Mouse (Mus musculus) ES-Bruce4 (cell line): ENCODE results near the gene Ptger2. TPM values are rescaled to one million over a fixed set of nuclear protein-coding genes. Genes with fewer than 3 reads are reported as not detected.
"Not testable (repeated sequence)": the region's sequence is repeated elsewhere in the genome, so short reads cannot be mapped to it uniquely, and the experiment has no call there.

ENCODE experiments used
- H3K27ac ChIP-seq: 2 replicates; pipeline ENCODE4 v1.5.1; 2012; ENCODE audit warnings: low read length, inconsistent platforms; ENCODE audit not compliant: insufficient read depth
- H3K27me3 ChIP-seq: 2 replicates; pipeline ENCODE4 v1.6.1; 2012; ENCODE audit warnings: mild to moderate bottlenecking, low read length, inconsistent platforms; ENCODE audit not compliant: control insufficient read depth, poor library complexity, insufficient read depth, severe bottlenecking
- H3K36me3 ChIP-seq: 2 replicates; pipeline ENCODE4 v1.6.1; 2012; ENCODE audit warnings: inconsistent platforms, mild to moderate bottlenecking, low read length, moderate library complexity; ENCODE audit not compliant: control insufficient read depth, poor library complexity, insufficient read depth, severe bottlenecking
- H3K4me1 ChIP-seq: one replicate; pipeline ENCODE4 v1.8.1; 2011; ENCODE audit warnings: low read length; ENCODE audit not compliant: control insufficient read depth, insufficient read depth
- H3K4me3 ChIP-seq: 2 replicates; pipeline ENCODE4 v1.5.1; 2011; ENCODE audit warnings: low read depth, mild to moderate bottlenecking, low read length
- H3K9ac ChIP-seq: 2 replicates; pipeline ENCODE4 v1.6.1; 2012; ENCODE audit warnings: low read depth, mild to moderate bottlenecking, inconsistent platforms; ENCODE audit not compliant: poor library complexity, severe bottlenecking
- H3K9me3 ChIP-seq: replicated peaks from 2 replicates; pipeline ENCODE4 v1.6.1; 2012; ENCODE audit warnings: mild to moderate bottlenecking, low read length, inconsistent platforms; ENCODE audit not compliant: control insufficient read depth, poor library complexity, insufficient read depth, severe bottlenecking
- CTCF ChIP-seq: IDR thresholded peaks from one replicate; pipeline ENCODE4 v1.8.1; 2011; ENCODE audit warnings: low read depth, low read length
- EP300 ChIP-seq: IDR thresholded peaks from 2 replicates; pipeline ENCODE4 v1.6.1; 2011; ENCODE audit warnings: low read depth, low read length; ENCODE audit not compliant: insufficient read depth
- POLR2A ChIP-seq: IDR thresholded peaks from one replicate; pipeline ENCODE4 v1.8.1; 2011; ENCODE audit warnings: low read length; ENCODE audit not compliant: insufficient read depth
- polyA plus RNA-seq: library from polyadenylated mRNA; stranded (reverse); fragments of >200 nt; gene quantifications from 2 replicates; pipeline ENCODE4 v1.2.4, GENCODE M21; 2011; ENCODE audit warnings: low read depth; ENCODE audit not compliant: missing spikeins, insufficient read depth, insufficient read length

Ptger2 gene
- polyA plus RNA-seq: not detected in 2 replicates

- H3K36me3 ChIP-seq, H3K27me3 ChIP-seq, H3K9me3 ChIP-seq, H3K4me1 ChIP-seq, H3K27ac ChIP-seq: not testable (repeated sequence)
- Histone ChIP-seq H3K4me3 (peak within 1 kb of the TSS; percentile 70), H3K9ac (peak within 1 kb of the TSS; percentile 16; the same call in 1 of the 2 replicates)
Observed at GRCm38 (mm10) chr14:44987674-44988355, at the start of gene Ptger2. Gene Ptger2, plus strand, starts transcription at chr14:44988195.

- Histone ChIP-seq H3K36me3 (no peaks in the 10 kb centered on the region), H3K4me3 (no peak overlapping the region), H3K4me1 (no peaks in the 10 kb centered on the region), H3K27ac (no peak overlapping the region), H3K9ac (no peak overlapping the region), H3K9me3 (no peaks in the 10 kb centered on the region; the same call in 1 of the 2 replicates), H3K27me3 (no peaks in the 10 kb centered on the region)
- TF ChIP-seq CTCF: no peak
- TF ChIP-seq EP300: no peak
- TF ChIP-seq POLR2A: no peak
Observed at GRCm38 (mm10) chr14:44960746-44961145, 27.2 kb upstream of the Ptger2 start.

- not testable (repeated sequence) for H3K9ac ChIP-seq, H3K27me3 ChIP-seq, H3K36me3 ChIP-seq, H3K4me3 ChIP-seq, H3K27ac ChIP-seq, H3K4me1 ChIP-seq, H3K9me3 ChIP-seq
- peak; percentile 39 for TF ChIP-seq CTCF
Observed at GRCm38 (mm10) chr14:44977278-44977677, 10.7 kb upstream of the Ptger2 start.

- H3K4me1 ChIP-seq: peaks cover 2% of the 10 kb centered on the region
- no peak overlapping the region for H3K4me3 ChIP-seq
- no peak overlapping the region for H3K27ac ChIP-seq
- no peaks in the 10 kb centered on the region for H3K36me3 ChIP-seq
- H3K9ac ChIP-seq: no peak overlapping the region
- H3K27me3 ChIP-seq: no peaks in the 10 kb centered on the region
- no peaks in the 10 kb centered on the region for H3K9me3 ChIP-seq
- peak; percentile 24 for TF ChIP-seq CTCF
- no peak for TF ChIP-seq EP300
Observed at GRCm38 (mm10) chr14:44979887-44980286, 8.1 kb upstream of the Ptger2 start.

GRCm38 (mm10) chr14:44981490-44981889 lies 6.5 kb upstream of the Ptger2 start:
- H3K4me1 ChIP-seq: peaks cover 2% of the 10 kb centered on the region
- H3K9me3 ChIP-seq: no peaks in the 10 kb centered on the region
- no peaks in the 10 kb centered on the region for H3K36me3 ChIP-seq
- H3K27ac ChIP-seq: no peak overlapping the region
- H3K9ac ChIP-seq: no peak overlapping the region
- H3K4me3 ChIP-seq: no peak overlapping the region
- no peaks in the 10 kb centered on the region for H3K27me3 ChIP-seq
- TF ChIP-seq POLR2A: no peak

- H3K27me3 ChIP-seq: no peaks in the 10 kb centered on the region
- no peak overlapping the region for H3K27ac ChIP-seq
- no peak overlapping the region for H3K4me3 ChIP-seq
- no peak overlapping the region for H3K9ac ChIP-seq
- peaks cover 2% of the 10 kb centered on the region for H3K4me1 ChIP-seq
- 0 out of 2 replicates have a peak, but pooled peaks have one; percentile 42 for TF ChIP-seq EP300
- no peak for TF ChIP-seq POLR2A
- H3K36me3 ChIP-seq: no peaks in the 10 kb centered on the region
- no peaks in the 10 kb centered on the region for H3K9me3 ChIP-seq
Observed at GRCm38 (mm10) chr14:44984106-44984505, 3.9 kb upstream of the Ptger2 start.
